Mouse (Mus musculus) liver, postnatal 0 days (tissue): ENCODE results near the gene Wwp2.

Experiments
- CTCF ChIP-seq: sonication (generic); IDR thresholded peaks from 2 replicates; pipeline ENCODE4 v1.5.1; 2016; ENCODE audit warnings: antibody characterized with exemption, low read depth
- EP300 ChIP-seq: IDR thresholded peaks from 2 replicates; pipeline ENCODE4 v1.6.1; 2016; ENCODE audit warnings: antibody characterized with exemption, low read depth, mild to moderate bottlenecking

- TF ChIP-seq CTCF (no peak), EP300 (no peak)
These were observed 86.3 kb downstream of the Wwp2 start for GRCm38 (mm10) chr8:107522555-107522833.
